Mouse (Mus musculus) MEL (cell line): ENCODE measurements around the gene Dennd4b.
A peak's percentile ranks its signal among the peaks of the same experiment; 100 is the strongest.

ENCODE experiments used
- CTCF ChIP-seq, 3 experiments: IDR thresholded peaks in 2 of 3; conservative IDR thresholded peaks in 1 of 3; 2 replicates each; pipeline ENCODE4 v1.5.1; 2011 to 2012; ENCODE audit warnings: low read length in 3 of 3, low read depth in 2 of 3, mild to moderate bottlenecking in 2 of 3, improper control_type of control experiment in 1 of 3, inconsistent platforms in 1 of 3, mixed read lengths in 1 of 3, moderate library complexity in 1 of 3; ENCODE audit not compliant: control insufficient read depth in 1 of 3, insufficient read depth in 1 of 3, poor library complexity in 1 of 3, severe bottlenecking in 1 of 3
- E2F4 ChIP-seq: IDR thresholded peaks from 2 replicates; pipeline ENCODE4 v1.6.1; 2011; ENCODE audit warnings: low read depth, low read length, improper control_type of control experiment, borderline replicate concordance
- MAFK ChIP-seq: IDR thresholded peaks from 2 replicates; pipeline ENCODE4 v1.6.1; 2011; ENCODE audit warnings: low read depth, mild to moderate bottlenecking, low read length, improper control_type of control experiment, borderline replicate concordance
- MAX ChIP-seq: IDR thresholded peaks from 2 replicates; pipeline ENCODE4 v1.6.1; 2011; ENCODE audit warnings: low read length, improper control_type of control experiment
- MYB ChIP-seq: IDR thresholded peaks from 2 replicates; pipeline ENCODE4 v1.6.1; 2011; ENCODE audit warnings: mild to moderate bottlenecking, low read depth, low read length, improper control_type of control experiment
- NRF1 ChIP-seq: IDR thresholded peaks from 2 replicates; pipeline ENCODE4 v1.6.1; 2014; ENCODE audit warnings: low read depth, mild to moderate bottlenecking, inconsistent platforms, low read length, improper control_type of control experiment, moderate library complexity; ENCODE audit not compliant: poor library complexity, insufficient read depth, severe bottlenecking
- POLR2A ChIP-seq, 2 experiments: IDR thresholded peaks; 2 replicates each; pipeline ENCODE4 v1.6.1; 2011 to 2012; ENCODE audit warnings: low read length in 2 of 2, mild to moderate bottlenecking in 2 of 2, control low read depth in 1 of 2, improper control_type of control experiment in 1 of 2, low read depth in 1 of 2, moderate library complexity in 1 of 2; ENCODE audit not compliant: control insufficient read depth in 1 of 2, insufficient read depth in 1 of 2, poor library complexity in 1 of 2
- POLR2AphosphoS2 ChIP-seq: IDR thresholded peaks from 2 replicates; pipeline ENCODE4 v1.6.1; 2011; ENCODE audit warnings: low read length, improper control_type of control experiment
- RAD21 ChIP-seq: IDR thresholded peaks from 2 replicates; pipeline ENCODE4 v1.6.1; 2011; ENCODE audit warnings: mild to moderate bottlenecking, low read depth, low read length, improper control_type of control experiment
- TCF12 ChIP-seq: IDR thresholded peaks from 2 replicates; pipeline ENCODE4 v1.6.1; 2014; ENCODE audit warnings: low read depth, mild to moderate bottlenecking, inconsistent platforms, low read length, improper control_type of control experiment, moderate library complexity
- USF1 ChIP-seq: IDR thresholded peaks from 2 replicates; pipeline ENCODE4 v1.6.1; 2014; ENCODE audit warnings: low read depth, mild to moderate bottlenecking, inconsistent platforms, low read length, improper control_type of control experiment, moderate library complexity
- ZMIZ1 ChIP-seq: IDR thresholded peaks from 2 replicates; pipeline ENCODE4 v1.6.1; 2012; ENCODE audit warnings: low read depth, mild to moderate bottlenecking, inconsistent platforms, low read length, improper control_type of control experiment, moderate library complexity
- ZNF384 ChIP-seq: IDR thresholded peaks from 2 replicates; pipeline ENCODE4 v1.6.1; 2012; ENCODE audit warnings: low read depth, mild to moderate bottlenecking, inconsistent platforms, low read length, improper control_type of control experiment

DNA sequence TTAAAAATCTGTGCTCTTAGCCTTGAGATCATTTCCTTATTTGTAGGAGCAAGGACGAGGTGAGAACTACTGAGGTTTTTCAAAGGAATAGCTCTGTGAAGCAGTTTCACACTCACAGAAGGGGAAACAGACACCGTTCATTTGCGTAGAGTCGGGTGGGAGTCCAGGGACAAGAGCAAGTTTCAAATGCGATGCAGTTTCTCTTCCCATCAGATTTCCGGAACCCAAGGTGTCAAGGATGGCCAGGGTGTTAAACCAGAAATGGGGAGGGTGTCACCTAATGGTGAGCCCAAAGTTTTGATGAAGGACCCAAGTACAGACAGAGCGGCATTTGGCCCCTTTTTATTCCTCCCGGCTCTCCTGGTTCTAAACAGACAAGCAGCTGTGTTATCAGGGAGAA is 33.9 kb upstream of the Dennd4b start:
- no peak for TF ChIP-seq POLR2AphosphoS2
- no peak for TF ChIP-seq MAX
- TF ChIP-seq CTCF (IDR thresholded peaks at IDR 0.05 in 2 of 3, conservative IDR thresholded peaks at IDR 0.05 in 1 of 3; ENCODE audit: control insufficient read depth in 1 of 3, insufficient read depth in 1 of 3, low read depth in 2 of 3, low read length in 3 of 3, poor library complexity in 1 of 3, severe bottlenecking in 1 of 3): no peak
- no peak for TF ChIP-seq USF1
- no peak for TF ChIP-seq ZMIZ1
- TF ChIP-seq POLR2A (IDR thresholded peaks at IDR 0.05; ENCODE audit: control insufficient read depth in 1 of 2, insufficient read depth in 1 of 2, low read depth in 1 of 2, low read length in 2 of 2, poor library complexity in 1 of 2): no peak
- TF ChIP-seq ZNF384: no peak
- no peak for TF ChIP-seq TCF12
- TF ChIP-seq E2F4: no peak
- TF ChIP-seq MYB: no peak
- no peak for TF ChIP-seq RAD21
- 0 out of 2 replicates have a peak, but pooled peaks have one; percentile 36 for TF ChIP-seq MAFK
- TF ChIP-seq NRF1: no peak
